ENCODE assay signal across 13 mouse cellular contexts in the genomic region with DNA sequence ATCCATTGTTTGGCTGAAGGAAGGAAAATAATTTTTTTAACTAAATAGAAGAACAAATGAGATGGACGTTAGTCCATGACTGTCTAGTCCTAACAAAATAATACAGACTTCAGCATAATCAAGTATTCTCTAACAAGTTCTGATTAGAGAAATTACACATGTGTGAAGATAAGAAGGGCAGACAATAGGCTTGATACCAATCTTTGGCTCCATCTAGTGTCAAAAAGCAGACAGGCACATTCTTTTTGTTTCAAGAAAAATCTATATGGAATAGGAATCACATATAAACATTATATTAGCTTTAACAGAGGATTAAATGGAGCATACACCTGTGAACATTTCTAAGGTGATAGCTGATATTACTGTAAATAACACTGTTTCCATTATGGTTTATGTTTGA.
DNase-seq lines count a peak whose midpoint lies in the region; ATAC-seq and TF ChIP-seq lines count a peak whose summit lies in the region.
"Had no signal": no experiment of that assay in that cellular context is flagged by ENCODE, and none has a peak within 500 bp of the region (broad histone marks: within the 10 kb centered on the region; RNA-seq: fewer than 3 reads in every experiment).

No protein-coding gene starts in this region.

- no peak overlapping the region for H3K4me3 ChIP-seq in kidney, adult 2 months (ENCODE audit: insufficient read depth, low read depth, low read length)
- H3K4me3 ChIP-seq: embryonic facial prominence, embryonic 12.5 days; heart, embryonic 15.5 days; neural tube, embryonic 13.5 days had no signal

- WGBS in kidney, adult 2 months, result 24% methylated on average over 1 of the region's 1 CpGs

- no peaks in the 10 kb centered on the region for H3K27me3 ChIP-seq in kidney, adult 2 months (replicated peaks; ENCODE audit: control insufficient read depth, insufficient read depth, low read length)
- H3K27me3 ChIP-seq: embryonic facial prominence, embryonic 12.5 days; heart, embryonic 15.5 days; neural tube, embryonic 13.5 days had no signal

- peak; percentile 3 for DNase-seq in kidney, adult 2 months
- no peak for DNase-seq in kidney, adult 11 months
- peak; percentile 3 for DNase-seq in 3T3-L1 (ENCODE audit: low read depth, low spot score)
- peak; percentile 13 for DNase-seq in CD4-positive helper T cell, adult 2 months (ENCODE audit: low read depth, low spot score)
- peak; percentile 45 for DNase-seq in induced T-regulatory cell, adult 2 months (ENCODE audit: low read depth)
- DNase-seq in heart, postnatal 4 days, result no peak
- DNase-seq: kidney, postnatal 25 days; thymus, postnatal 25 days had no signal

- H3K27ac ChIP-seq in kidney, adult 2 months (ENCODE audit: insufficient read depth, low read depth, low read length), result no peak overlapping the region
- H3K27ac ChIP-seq: embryonic facial prominence, embryonic 12.5 days; heart, embryonic 15.5 days; macrophage; neural tube, embryonic 13.5 days had no signal

- ATAC-seq in erythroblast, adult 5-6 weeks (replicated peaks; ENCODE audit: low FRiP score, poor library complexity, severe bottlenecking), result no peak

- H3K4me1 ChIP-seq in kidney, adult 2 months (ENCODE audit: control insufficient read depth, insufficient read depth, low read length), result no peaks in the 10 kb centered on the region
- H3K4me1 ChIP-seq: embryonic facial prominence, embryonic 12.5 days; heart, embryonic 15.5 days; neural tube, embryonic 13.5 days had no signal

- TF ChIP-seq POLR2A in kidney, adult 2 months (IDR thresholded peaks at IDR 0.05; ENCODE audit: low read depth, low read length), result no peak

- H3K36me3 ChIP-seq in kidney, adult 2 months (ENCODE audit: control insufficient read depth, insufficient read depth, low read length), result no peaks in the 10 kb centered on the region
- H3K36me3 ChIP-seq: embryonic facial prominence, embryonic 12.5 days; heart, embryonic 15.5 days; neural tube, embryonic 13.5 days had no signal

- 0 out of 2 replicates have a peak, but pooled peaks have one; percentile 10 for TF ChIP-seq CTCF in kidney, adult 2 months (conservative IDR thresholded peaks at IDR 0.05; ENCODE audit: insufficient read depth, insufficient read length, low read depth, low read length)

Comparison
In these comparisons a context has a peak if more than half of its experiments do, and no peak if none do; other contexts are left out.
1. DNase-seq: peak in kidney, adult 2 months (single experiment), 3T3-L1 (single experiment), CD4-positive helper T cell, adult 2 months (single experiment) and induced T-regulatory cell, adult 2 months (single experiment); none in kidney, adult 11 months (single experiment) and heart, postnatal 4 days (single experiment).